Mouse (Mus musculus) hindbrain, postnatal 0 days (tissue): ENCODE measurements around the gene Ccdc77. TPM values are rescaled to one million over a fixed set of nuclear protein-coding genes. Genes with fewer than 3 reads are reported as not detected.

Source experiments
- ATAC-seq: fragments of 200-750 bp; cut with Nextera tagmentation; 2 replicates; pipeline ENCODE4 v1.8.0; 2017; ENCODE audit warnings: mild to moderate bottlenecking, moderate TSS enrichment, moderate library complexity
- DNase-seq: peaks from one replicate; pipeline ENCODE4 v3.0.0-alpha.2; 2015; ENCODE audit warnings: low spot score
- H3K27ac ChIP-seq: fragments of 300-500 bp; sonication (generic); 2 replicates; pipeline ENCODE4 v1.5.1; 2014; ENCODE audit warnings: mild to moderate bottlenecking
- H3K27me3 ChIP-seq: fragments of 300-500 bp; sonication (generic); 2 replicates; pipeline ENCODE4 v1.6.1; 2014; ENCODE audit warnings: low read length, mixed read lengths; ENCODE audit not compliant: insufficient read depth
- H3K36me3 ChIP-seq: fragments of 300-500 bp; sonication (generic); 2 replicates; pipeline ENCODE4 v1.6.1; 2014; ENCODE audit warnings: low read length, mixed read lengths; ENCODE audit not compliant: insufficient read depth
- H3K4me1 ChIP-seq: fragments of 300-500 bp; sonication (generic); 2 replicates; pipeline ENCODE4 v1.6.1; 2014; ENCODE audit warnings: antibody characterized with exemption, low read length, mixed read lengths; ENCODE audit not compliant: insufficient read depth
- H3K4me2 ChIP-seq: fragments of 300-500 bp; sonication (generic); 2 replicates; pipeline ENCODE4 v1.6.1; 2014; ENCODE audit warnings: low read depth, mild to moderate bottlenecking, low read length, moderate library complexity, mixed read lengths
- H3K4me3 ChIP-seq: fragments of 300-500 bp; sonication (generic); 2 replicates; pipeline ENCODE4 v1.5.1; 2014; ENCODE audit warnings: low read length
- H3K9ac ChIP-seq: fragments of 300-500 bp; sonication (generic); replicated peaks from 2 replicates; pipeline ENCODE4 v1.6.1; 2014; ENCODE audit warnings: mild to moderate bottlenecking, low read length, moderate library complexity, mixed read lengths
- H3K9me3 ChIP-seq: fragments of 300-500 bp; sonication (generic); 2 replicates; pipeline ENCODE4 v1.6.1; 2016; ENCODE audit warnings: low read length, mixed read lengths
- CTCF ChIP-seq: IDR thresholded peaks from 2 replicates; pipeline ENCODE4 v1.5.1; 2016; ENCODE audit warnings: antibody characterized with exemption, control low read depth, low read depth
- WGBS: fragments of 180-500 bp; shearing (Covaris S2); extraction: QIAGEN DNeasy Blood & Tissue Kit; methylation state at CpG from one replicate; pipeline ENCODE4 v1.1.7; 2014; 5-methylcytosine and 5-hydroxymethylcytosine counted together
- polyA plus RNA-seq: library from polyadenylated mRNA; unstranded; fragments of >200 nt; fragmentation: Nextera tagmentation; extraction: Ambion mirVana; gene quantifications from 2 replicates; pipeline ENCODE4 v1.2.1, GENCODE M21; 2015
- total RNA-seq: library from RNA; depleted of rRNA; stranded (reverse); fragments of >200 nt; gene quantifications from 2 replicates; pipeline ENCODE4 v1.2.3, GENCODE M21; 2014; rRNA removed

The Ccdc77 gene
- total and polyA plus RNA-seq, 2 experiments from 2014 or later = 4.7 to 9.7 TPM

GRCm38 (mm10) chr6:120276874-120277449 is 87.2 kb downstream of the Ccdc77 start:
- Histone ChIP-seq H3K36me3 (no peaks in the 10 kb centered on the region), H3K9me3 (no peaks in the 10 kb centered on the region), H3K4me2 (no peak overlapping the region), H3K9ac (no peak overlapping the region), H3K4me1 (no peaks in the 10 kb centered on the region), H3K27me3 (no peaks in the 10 kb centered on the region), H3K4me3 (no peak overlapping the region), H3K27ac (no peak overlapping the region)
- no peak for DNase-seq
- ATAC-seq = no peak
- 82% methylated on average over 7 of the region's 7 CpGs for WGBS
- TF ChIP-seq CTCF = no peak

GRCm38 (mm10) chr6:120275301-120275700 is 88.9 kb downstream of the Ccdc77 start:
- Histone ChIP-seq H3K4me1 (no peaks in the 10 kb centered on the region), H3K4me2 (no peak overlapping the region), H3K27ac (no peak overlapping the region), H3K36me3 (no peaks in the 10 kb centered on the region), H3K4me3 (no peak overlapping the region), H3K9me3 (no peaks in the 10 kb centered on the region), H3K27me3 (no peaks in the 10 kb centered on the region), H3K9ac (no peak overlapping the region)
- TF ChIP-seq CTCF = no peak
- WGBS = 56% methylated on average over 6 of the region's 6 CpGs
- DNase-seq (no peak), ATAC-seq (no peak)

- Histone ChIP-seq H3K4me2 (no peak overlapping the region), H3K4me1 (no peaks in the 10 kb centered on the region), H3K27ac (no peak overlapping the region), H3K36me3 (no peaks in the 10 kb centered on the region), H3K27me3 (no peaks in the 10 kb centered on the region), H3K9ac (no peak overlapping the region), H3K9me3 (no peaks in the 10 kb centered on the region), H3K4me3 (no peak overlapping the region)
- TF ChIP-seq CTCF = no peak
- 84% methylated on average over 4 of the region's 4 CpGs for WGBS
- DNase-seq (no peak), ATAC-seq (no peak)
Measured at GRCm38 (mm10) chr6:120274887-120275286, 89.3 kb downstream of the Ccdc77 start.

Other genes with a start within 250 kb of the Ccdc77 start
- gene D330020A13Rik, start 70.0 kb downstream of the Ccdc77 start, total RNA-seq = 0.52 TPM in 1 of 2 replicates, not detected in the other
- not detected in 2 replicates for gene D330020A13Rik, start 70.0 kb downstream of the Ccdc77 start, polyA plus RNA-seq
- gene B4galnt3, start 69.8 kb downstream of the Ccdc77 start, total RNA-seq = 1.5 and 2.1 TPM in 2 replicates
- 0.26 and 0.31 TPM in 2 replicates for gene B4galnt3, start 69.8 kb downstream of the Ccdc77 start, polyA plus RNA-seq
- gene Kdm5a, start 250 bp downstream of the Ccdc77 start, total RNA-seq = 18.5 and 23.4 TPM in 2 replicates
- 23.0 and 24.7 TPM in 2 replicates for gene Kdm5a, start 250 bp downstream of the Ccdc77 start, polyA plus RNA-seq
- gene Il17ra, start 98.9 kb upstream of the Ccdc77 start, total RNA-seq = 7.8 and 10.6 TPM in 2 replicates
- 5.8 and 7.0 TPM in 2 replicates for gene Il17ra, start 98.9 kb upstream of the Ccdc77 start, polyA plus RNA-seq
- 25.9 and 31.9 TPM in 2 replicates for gene Tmem121b, start 129.4 kb upstream of the Ccdc77 start, total RNA-seq
- 2.3 and 2.5 TPM in 2 replicates for gene Tmem121b, start 129.4 kb upstream of the Ccdc77 start, polyA plus RNA-seq
- gene Hdhd5, start 166.9 kb upstream of the Ccdc77 start, total RNA-seq = 38.2 and 38.9 TPM in 2 replicates
- gene Hdhd5, start 166.9 kb upstream of the Ccdc77 start, polyA plus RNA-seq = 19.1 and 19.8 TPM in 2 replicates